Mouse (Mus musculus) stomach, adult 2 months (tissue): ENCODE results near the gene Elp5. TPM values are rescaled to one million over a fixed set of nuclear protein-coding genes. Genes with fewer than 3 reads are reported as not detected.

Source experiments
- polyA plus RNA-seq: library from polyadenylated mRNA; depleted of rRNA; stranded (reverse); fragments of >200 nt; gene quantifications from 2 replicates; pipeline ENCODE4 v1.2.3, GENCODE M21; 2012; rRNA removed

Elp5 gene
- 27.8 and 29.8 TPM in 2 replicates for polyA plus RNA-seq

GRCm38 (mm10) chr11:69982225-69982624 lies at the start of gene Elp5:
Gene Elp5 (minus strand): TSS chr11:69982517.

GRCm38 (mm10) chr11:70016669-70017068 lies 34.4 kb upstream of the Elp5 start, which contains the start of gene Dlg4:
Gene Dlg4 (plus strand): TSS chr11:70016942.

DNA sequence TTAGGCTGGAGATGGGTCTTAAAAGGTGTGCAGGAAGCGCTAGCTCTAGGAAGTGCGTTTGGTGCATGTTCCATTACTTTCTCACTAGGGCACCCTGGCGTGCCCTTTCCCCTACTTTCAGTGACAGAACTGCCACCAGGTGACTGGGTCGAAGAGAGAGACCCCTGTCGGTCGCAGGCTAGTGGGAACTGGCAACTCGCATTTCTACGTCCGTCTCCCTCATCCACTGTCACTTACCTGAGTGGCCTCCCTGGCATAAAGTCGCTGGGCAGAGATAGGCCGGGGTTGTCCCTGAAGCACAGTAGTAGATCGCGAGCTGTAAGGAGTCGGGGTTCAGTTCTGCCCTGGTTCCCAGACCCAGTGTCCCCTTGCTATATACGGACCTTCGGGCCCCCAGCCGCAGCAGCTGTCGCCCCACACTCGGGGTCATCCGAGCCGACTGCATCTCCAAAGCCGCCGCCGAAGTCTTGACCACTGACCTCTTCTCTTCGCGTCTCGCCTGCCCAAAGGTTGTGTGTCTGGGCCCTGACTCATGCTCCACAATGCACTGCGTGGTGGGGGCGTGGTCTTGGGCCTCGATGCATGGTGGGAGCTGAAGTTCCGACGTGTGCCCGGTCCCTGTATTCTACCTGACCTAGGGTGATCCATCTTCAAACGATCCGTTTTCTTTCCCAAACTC lies 32.7 kb upstream of the Elp5 start, which contains the start of gene Acadvl:
Gene Acadvl (minus strand): TSS at position 532 of the 679 bp plus-strand sequence.

DNA sequence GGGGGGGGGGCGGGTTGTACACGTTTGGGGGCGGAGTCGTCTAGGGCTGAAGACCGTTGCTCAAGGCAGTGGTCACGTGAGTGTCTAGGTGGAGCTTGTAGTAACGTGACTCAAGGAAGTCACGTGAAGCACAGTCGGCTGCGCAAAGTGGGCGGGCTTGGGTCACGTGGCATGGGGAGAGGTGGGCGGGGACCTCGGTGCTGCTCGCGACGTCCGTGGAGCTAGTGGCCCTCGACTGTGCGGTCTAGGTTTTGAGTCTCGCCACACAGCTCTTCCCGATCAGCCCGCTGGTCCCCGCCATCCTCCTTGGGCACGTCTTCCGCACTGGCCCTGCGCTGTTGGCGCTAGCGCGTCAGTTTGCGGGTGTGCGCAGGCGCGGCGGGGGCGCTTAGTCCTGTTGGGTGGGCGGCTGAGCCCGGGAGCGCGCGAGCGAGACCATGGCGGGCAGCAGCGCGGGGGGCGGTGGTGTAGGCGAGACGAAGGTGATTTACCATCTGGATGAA lies 18.1 kb upstream of the Elp5 start, which contains the start of gene Dvl2:
Gene Dvl2 (plus strand): TSS at position 200 of the 503 bp plus-strand sequence.

DNA sequence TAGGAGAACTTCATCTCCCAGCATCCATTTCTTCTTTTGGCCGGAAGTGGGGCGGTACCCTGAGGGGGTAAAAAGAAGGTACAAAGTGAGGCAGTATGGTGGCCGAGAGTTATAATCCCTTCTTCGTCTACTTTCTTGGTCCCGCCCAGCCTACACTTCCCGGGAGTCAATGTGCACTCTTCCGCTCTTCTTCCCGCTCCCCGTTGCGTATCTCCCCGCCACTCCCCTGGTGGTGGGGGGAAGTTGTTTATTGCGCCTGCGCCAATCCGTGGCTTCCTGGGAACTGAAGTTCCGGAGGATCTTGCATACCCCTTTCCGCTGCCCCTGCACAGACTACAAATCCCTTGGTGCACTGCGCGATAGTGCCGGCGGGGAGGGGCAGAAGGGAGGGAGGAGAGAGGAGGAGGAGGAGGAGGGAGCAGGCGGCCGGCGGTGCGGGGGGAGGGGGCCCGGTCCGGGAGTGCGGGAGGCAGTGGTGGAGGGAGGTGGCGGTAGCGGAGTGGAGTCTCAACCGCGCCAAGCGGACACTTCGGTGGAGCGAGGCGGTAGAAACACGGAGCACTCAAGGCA lies 13.2 kb upstream of the Elp5 start, which contains the start of gene Phf23:
Gene Phf23 (plus strand): TSS at position 387 of the 570 bp plus-strand sequence.

DNA sequence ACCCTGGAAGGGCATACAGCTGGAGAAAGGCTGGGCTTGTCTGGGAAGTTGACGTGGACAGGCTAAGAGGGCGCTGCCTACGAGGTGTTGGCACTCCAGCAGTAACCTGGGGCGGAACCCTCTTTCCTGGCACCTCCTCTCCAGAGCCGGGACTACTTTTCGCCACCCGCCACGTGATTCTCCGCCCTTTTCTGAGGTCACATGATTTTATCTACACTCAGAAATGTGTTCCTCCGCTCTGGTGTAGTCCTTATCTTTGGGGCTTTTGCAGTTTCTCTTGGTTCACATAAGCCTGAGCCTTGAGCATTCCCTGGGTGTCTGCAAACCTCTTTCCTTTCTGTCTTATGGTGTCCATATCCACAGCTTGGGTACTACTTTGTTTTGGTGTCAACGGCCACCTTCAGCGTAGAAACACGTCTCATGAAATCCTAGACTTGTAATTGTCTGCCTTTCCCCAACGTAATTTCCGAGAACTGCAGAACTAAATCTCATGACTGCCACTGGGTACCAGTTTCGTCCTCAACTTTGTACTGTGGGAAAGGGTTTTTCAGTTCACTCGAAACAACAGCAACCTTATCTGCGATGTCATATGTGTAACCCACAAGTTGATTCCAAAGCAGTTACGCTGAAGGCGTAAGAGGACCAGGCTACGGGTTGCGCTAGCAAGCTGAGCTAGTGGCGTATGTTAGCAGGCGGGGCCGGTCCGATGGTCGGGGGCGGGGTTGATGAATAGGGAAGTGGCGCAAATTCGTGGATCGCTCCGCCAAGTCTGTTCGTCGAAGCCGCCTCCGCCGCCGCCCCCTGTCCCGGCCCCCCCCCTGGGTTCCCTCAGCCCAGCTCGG lies 8.8 kb upstream of the Elp5 start, which contains the start of gene Gabarap:
Gene Gabarap (plus strand): TSS at position 294 of the 842 bp plus-strand sequence.

GRCm38 (mm10) chr11:69981141-69981762 lies 1.1 kb downstream of the Elp5 start, which contains the start of gene Ctdnep1:
Gene Ctdnep1 (plus strand): TSS chr11:69981156.

DNA sequence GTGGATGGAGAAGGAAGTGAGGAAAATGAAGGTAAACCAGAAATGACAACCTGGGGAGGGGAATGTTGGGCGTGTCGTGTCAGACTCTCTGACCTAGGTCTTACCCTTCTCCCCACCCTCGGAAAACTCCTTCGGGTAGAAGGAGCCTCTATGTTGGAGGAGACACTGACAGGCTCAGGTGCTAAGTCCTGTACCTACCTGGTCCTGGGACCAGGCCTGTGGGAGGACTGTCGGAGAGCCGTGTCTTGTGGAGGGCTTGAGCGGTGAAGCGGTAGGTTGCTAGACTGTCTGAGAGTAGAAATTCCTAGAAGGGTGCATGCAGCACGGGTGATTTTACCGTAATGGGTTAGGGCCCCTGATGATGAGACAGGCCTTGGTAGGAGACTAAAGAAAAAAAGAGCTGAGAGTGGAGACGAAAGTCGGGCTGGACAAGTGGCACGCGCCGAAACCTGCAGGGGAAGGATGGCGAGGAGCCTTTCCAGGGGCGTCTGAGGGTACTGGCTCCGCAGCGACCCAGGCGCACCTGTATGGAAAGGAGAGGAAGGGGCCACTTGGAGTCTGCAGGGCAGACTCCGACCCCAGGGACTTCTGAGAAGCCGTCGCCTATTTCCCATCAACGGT lies 17.6 kb downstream of the Elp5 start, which contains the start of gene Cldn7:
Gene Cldn7 (plus strand): TSS at position 130 of the 621 bp plus-strand sequence.

DNA sequence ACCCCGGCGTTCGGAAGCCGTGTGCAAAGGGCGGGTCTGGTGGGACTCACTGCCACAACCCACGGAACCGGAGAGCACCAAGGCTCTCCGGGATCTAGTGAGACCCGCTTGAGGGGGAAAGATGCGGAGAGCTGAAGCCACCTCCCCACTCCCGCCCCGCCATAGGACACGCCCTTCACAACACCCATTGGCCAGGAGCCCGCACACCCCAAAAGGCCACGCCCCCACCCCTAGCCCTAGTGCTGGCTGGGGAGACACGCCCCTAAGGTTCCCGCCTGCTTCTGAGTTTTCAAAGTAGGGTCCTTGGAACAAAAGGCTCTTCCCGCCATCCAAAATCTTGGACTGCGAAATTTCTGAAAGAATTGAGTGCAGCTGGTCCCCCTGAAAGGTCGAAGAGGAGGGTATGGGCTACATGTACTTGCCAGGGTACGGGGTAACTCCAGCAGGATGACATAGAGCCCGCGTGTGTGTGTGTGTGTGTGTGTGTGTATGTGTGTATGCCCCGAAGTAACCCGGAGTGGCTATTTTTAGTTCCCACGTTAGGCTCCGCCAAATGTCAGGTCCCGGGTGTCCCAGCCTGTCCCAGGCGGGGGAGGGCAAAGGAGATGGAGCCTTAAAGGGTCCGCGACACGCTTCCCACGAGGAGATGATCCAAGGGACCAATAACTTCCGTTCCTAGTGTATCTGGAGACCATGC lies 34.1 kb downstream of the Elp5 start, which contains the start of gene Slc2a4:
Gene Slc2a4 (minus strand): TSS at position 123 of the 697 bp plus-strand sequence.

DNA sequence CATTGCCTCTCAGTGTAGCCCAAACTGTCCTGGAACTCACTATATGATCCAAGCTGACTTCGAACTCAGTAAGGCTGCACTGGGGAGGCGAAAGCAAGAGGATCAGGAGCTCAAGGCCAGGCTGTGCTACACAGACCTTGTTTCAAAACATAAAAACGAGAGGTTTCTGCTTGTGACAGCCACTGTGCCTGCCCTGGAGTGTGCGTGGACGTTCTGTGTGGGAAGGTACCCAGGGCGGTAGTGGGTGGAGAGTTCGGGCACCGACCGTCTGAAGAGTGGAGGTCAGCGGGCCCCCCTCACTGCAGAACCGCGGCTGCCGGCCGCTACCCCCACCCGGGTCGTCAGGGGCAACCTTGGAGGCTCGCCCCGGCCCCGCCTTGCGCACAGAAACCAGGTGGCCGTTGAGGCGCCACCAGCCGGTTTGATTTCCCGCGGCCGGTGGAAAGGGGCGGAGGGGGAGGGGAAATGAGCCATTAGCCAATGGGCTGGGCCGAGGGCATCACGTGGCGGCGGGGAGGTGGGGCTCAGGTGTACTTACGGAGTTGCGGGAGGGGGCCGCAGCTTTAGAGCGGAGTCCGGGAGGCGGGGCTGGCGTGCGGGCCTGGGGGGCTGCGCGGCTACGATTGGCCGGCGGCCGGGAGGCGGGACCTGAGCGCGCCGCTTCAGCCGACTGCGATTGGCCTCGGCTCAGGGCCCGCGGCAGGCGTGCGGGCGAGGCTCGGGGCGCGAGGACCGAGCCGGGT lies 47.0 kb downstream of the Elp5 start, which contains the start of gene Ybx2:
Gene Ybx2 (plus strand): TSS at position 660 of the 743 bp plus-strand sequence.

GRCm38 (mm10) chr11:69921114-69922011 lies 61.0 kb downstream of the Elp5 start, which contains the start of gene Eif5a:
Gene Eif5a (minus strand): TSS chr11:69921958.

Other genes starting within 250 kb of the Elp5 start
- gene Polr2a, start 223.9 kb downstream of the Elp5 start, polyA plus RNA-seq = 7.3 and 12.3 TPM in 2 replicates
- 0.12 and 0.19 TPM in 2 replicates for gene Slc35g3, start 220.5 kb downstream of the Elp5 start, polyA plus RNA-seq
- 10.3 and 17.5 TPM in 2 replicates for gene Zbtb4, start 216.6 kb downstream of the Elp5 start, polyA plus RNA-seq
- gene Chrnb1, start 186.6 kb downstream of the Elp5 start, polyA plus RNA-seq = 3.2 and 5.8 TPM in 2 replicates
- 2.3 and 2.6 TPM in 2 replicates for gene Fgf11, start 180.7 kb downstream of the Elp5 start, polyA plus RNA-seq
- 23.4 and 35.3 TPM in 2 replicates for gene Tmem102, start 176.9 kb downstream of the Elp5 start, polyA plus RNA-seq
- not detected in 2 replicates for gene Gm39566, start 167.2 kb downstream of the Elp5 start, polyA plus RNA-seq
- gene Spem2, start 164.1 kb downstream of the Elp5 start, polyA plus RNA-seq = not detected in 2 replicates
- gene Spem1, start 160.3 kb downstream of the Elp5 start, polyA plus RNA-seq = 0.05 TPM in 1 of 2 replicates, not detected in the other
- 10.0 and 11.0 TPM in 2 replicates for gene Nlgn2, start 144.7 kb downstream of the Elp5 start, polyA plus RNA-seq
- gene Tmem256, start 144.0 kb downstream of the Elp5 start, polyA plus RNA-seq = 105 and 145 TPM in 2 replicates
- 51.9 and 53.6 TPM in 2 replicates for gene Plscr3, start 136.1 kb downstream of the Elp5 start, polyA plus RNA-seq
- 18.6 and 19.9 TPM in 2 replicates for gene Tnk1, start 123.8 kb downstream of the Elp5 start, polyA plus RNA-seq
- not detected in 2 replicates for gene Tmem95, start 104.5 kb downstream of the Elp5 start, polyA plus RNA-seq
- gene Kctd11, start 101.1 kb downstream of the Elp5 start, polyA plus RNA-seq = 7.2 and 8.2 TPM in 2 replicates
- gene Acap1, start 87.0 kb downstream of the Elp5 start, polyA plus RNA-seq = 0.81 and 1.9 TPM in 2 replicates
- 0.77 and 1.0 TPM in 2 replicates for gene 2810408A11Rik, start 81.5 kb downstream of the Elp5 start, polyA plus RNA-seq
- gene Neurl4, start 81.4 kb downstream of the Elp5 start, polyA plus RNA-seq = 11.5 and 14.7 TPM in 2 replicates
- 71.1 and 72.4 TPM in 2 replicates for gene Gps2, start 68.6 kb downstream of the Elp5 start, polyA plus RNA-seq
- gene Eif5a, start 60.6 kb downstream of the Elp5 start, polyA plus RNA-seq = 152 and 162 TPM in 2 replicates
- 26.1 and 33.8 TPM in 2 replicates for gene Ybx2, start 46.7 kb downstream of the Elp5 start, polyA plus RNA-seq
- 51.9 and 55.0 TPM in 2 replicates for gene Slc2a4, start 34.3 kb downstream of the Elp5 start, polyA plus RNA-seq
- gene Cldn7, start 17.7 kb downstream of the Elp5 start, polyA plus RNA-seq = 3.6 and 4.8 TPM in 2 replicates
- 39.4 and 42.7 TPM in 2 replicates for gene Ctdnep1, start 1.4 kb downstream of the Elp5 start, polyA plus RNA-seq
- gene Gabarap, start 8.6 kb upstream of the Elp5 start, polyA plus RNA-seq = 180 and 211 TPM in 2 replicates
- gene Phf23, start 13.3 kb upstream of the Elp5 start, polyA plus RNA-seq = 2.7 and 4.8 TPM in 2 replicates
- gene Dvl2, start 18.1 kb upstream of the Elp5 start, polyA plus RNA-seq = 5.2 and 6.7 TPM in 2 replicates
- gene Acadvl, start 32.9 kb upstream of the Elp5 start, polyA plus RNA-seq = 53.2 and 55.7 TPM in 2 replicates
- gene Dlg4, start 34.4 kb upstream of the Elp5 start, polyA plus RNA-seq = 5.7 and 6.6 TPM in 2 replicates
- 0.32 TPM in 1 of 2 replicates, not detected in the other for gene Asgr1, start 71.6 kb upstream of the Elp5 start, polyA plus RNA-seq
- 0.20 and 0.28 TPM in 2 replicates for gene Asgr2, start 110.1 kb upstream of the Elp5 start, polyA plus RNA-seq
- gene Mgl2, start 147.8 kb upstream of the Elp5 start, polyA plus RNA-seq = 1.7 TPM in 2 replicates
- 1.6 and 2.4 TPM in 2 replicates for gene Clec10a, start 173.7 kb upstream of the Elp5 start, polyA plus RNA-seq
- gene Slc16a11, start 230.2 kb upstream of the Elp5 start, polyA plus RNA-seq = 36.1 and 38.9 TPM in 2 replicates
- gene Slc16a13, start 238.5 kb upstream of the Elp5 start, polyA plus RNA-seq = 3.0 and 3.9 TPM in 2 replicates
- 1.9 and 2.1 TPM in 2 replicates for gene Bcl6b, start 247.3 kb upstream of the Elp5 start, polyA plus RNA-seq